Mouse (Mus musculus) ES-CJ7 (cell line): Measurements from ENCODE around the gene Rab12.
A peak's percentile ranks its signal among the peaks of the same experiment; 100 is the strongest.

Experiments used
- DNase-seq: peaks from one replicate; pipeline ENCODE4 v3.0.0; 2011; ENCODE audit warnings: low read depth, low spot score

The Rab12 gene

DNA sequence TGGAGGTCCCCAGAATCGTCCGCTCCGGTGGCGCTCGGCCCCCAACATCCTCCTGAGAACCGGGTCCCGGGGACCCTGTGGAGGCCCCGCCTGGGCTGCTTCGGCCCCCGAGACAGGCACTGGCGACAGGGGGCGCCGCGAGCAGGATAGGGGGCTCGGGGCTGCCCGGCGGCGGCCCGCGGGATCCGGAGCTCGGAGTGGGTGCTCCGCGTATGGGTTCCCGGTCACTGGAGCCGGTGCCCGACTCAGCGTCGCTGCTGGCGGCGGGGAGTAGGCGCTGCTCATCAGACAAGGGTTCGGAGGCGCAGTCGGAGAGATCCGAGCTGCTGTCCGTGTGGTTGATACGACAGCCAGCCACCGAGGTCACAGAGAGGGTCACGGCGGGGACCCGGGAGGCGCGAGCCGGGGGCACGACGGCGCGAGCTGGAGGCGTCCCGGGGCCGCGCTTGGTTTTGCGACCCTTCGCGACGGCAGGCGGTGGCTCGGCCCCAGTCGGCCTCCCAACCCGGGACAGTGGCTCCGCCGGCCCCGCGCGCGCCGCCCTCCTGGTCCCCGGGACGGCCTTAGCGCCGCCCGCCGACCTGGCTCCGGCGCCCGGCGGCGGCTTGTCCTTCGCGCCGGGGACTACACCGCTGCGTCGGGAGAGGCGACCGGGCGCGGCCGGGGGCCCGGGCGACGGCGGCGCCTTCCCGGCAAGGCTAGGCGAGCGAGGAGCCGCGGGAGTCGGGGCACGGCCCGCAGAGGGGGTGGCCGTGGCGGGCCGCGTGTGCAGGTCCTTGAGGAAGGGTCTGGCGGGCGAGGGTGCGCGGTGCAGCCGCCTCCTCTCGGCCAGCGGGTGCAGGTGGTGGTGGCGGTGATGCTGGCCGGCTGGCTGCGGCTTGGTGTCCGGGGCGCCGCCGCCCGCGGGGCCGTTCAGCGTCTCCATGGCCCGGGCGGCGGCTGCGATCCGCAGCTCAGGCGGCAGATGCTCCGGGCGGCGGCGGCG lies 70.8 kb downstream of the Rab12 start:
- DNase-seq, result no peak

DNA sequence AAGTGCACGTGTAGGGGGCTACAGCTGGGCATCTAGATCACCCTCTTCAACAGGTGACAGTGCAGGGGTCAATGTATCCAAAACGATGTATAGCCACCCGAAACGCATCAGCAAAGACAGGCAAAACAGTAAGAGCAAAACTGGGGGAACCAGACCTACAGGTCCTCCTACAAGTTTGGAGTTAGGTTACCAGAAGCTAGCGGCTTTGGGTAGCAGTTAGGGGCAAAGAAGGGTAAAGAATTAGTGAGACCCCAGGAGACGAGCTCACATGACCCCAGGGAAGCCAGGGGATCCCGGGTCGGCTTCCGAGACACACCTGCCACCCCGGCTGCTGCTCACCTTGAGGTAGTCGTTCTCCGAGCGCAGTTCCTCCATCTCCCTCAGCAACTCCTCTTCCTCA lies 71.6 kb downstream of the Rab12 start:
- no peak for DNase-seq

DNA sequence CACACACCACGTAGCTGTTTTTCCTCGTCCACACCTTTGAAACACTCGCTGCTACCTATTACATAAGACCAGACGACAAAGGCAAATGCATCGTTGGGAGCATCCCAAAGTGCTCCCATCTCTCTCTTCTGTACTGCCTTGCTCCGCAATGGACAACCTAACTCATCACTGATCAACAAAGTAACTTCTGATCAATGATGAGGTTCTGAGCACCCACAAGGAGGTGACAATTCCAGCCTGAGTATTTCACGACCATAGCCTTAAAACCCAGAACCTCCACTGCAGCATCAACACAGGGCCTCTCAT lies 72.6 kb downstream of the Rab12 start:
- DNase-seq, result no peak

DNA sequence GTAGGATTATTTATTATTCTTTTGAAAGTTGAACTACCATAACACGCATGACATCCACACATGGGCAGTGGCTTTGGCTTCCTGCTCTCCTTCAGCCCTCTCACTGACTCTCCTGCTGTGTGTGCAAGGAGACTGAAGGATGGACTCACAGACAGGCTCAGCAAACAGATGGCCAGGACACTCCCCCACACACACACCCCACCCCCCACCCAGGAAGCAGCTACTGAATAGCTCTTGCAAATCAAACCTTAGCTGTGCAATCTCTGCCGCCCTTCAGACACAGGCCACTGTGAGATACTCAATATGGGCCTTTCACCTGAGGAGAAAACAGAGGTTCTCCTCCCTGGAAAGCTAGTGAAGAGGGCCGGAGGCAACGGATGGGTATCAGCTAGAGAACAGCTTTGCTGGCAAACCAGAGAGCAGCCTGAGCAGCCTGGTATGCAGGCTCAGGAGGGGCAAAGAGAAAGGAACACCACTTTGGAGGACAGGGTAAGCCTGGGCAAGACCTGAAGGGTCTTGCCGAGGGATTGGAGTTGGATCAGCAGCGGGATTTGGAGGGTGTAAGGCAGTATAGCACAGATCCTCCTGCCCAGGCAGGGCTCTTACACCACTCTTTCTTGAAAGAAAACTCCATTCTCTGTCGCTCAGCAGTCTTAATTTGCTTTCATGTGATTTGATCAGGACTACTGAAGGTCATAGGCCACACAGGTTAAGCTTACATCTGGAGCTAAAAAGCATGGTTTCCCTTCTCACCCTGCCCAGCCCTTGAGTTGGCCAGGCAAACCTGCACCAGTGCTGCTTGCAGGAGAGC lies 73.1 kb downstream of the Rab12 start:
- peak; percentile 54 for DNase-seq
